Mouse (Mus musculus) cerebellum, postnatal 4 days (tissue): Measurements from ENCODE around the gene Gab2.
"Not testable (repeated sequence)": the region's sequence is repeated elsewhere in the genome, so short reads cannot be mapped to it uniquely, and the experiment has no call there.

Experiments used
- DNase-seq, 2 experiments: peaks; one replicate each; pipeline ENCODE4 v3.0.0; 2022; ENCODE audit warnings: low spot score in 2 of 2, mixed read lengths in 1 of 2

Gene Gab2

GRCm38 (mm10) chr7:97136453-97136852 lies 55.1 kb downstream of the Gab2 start:
- no peak for DNase-seq

DNA sequence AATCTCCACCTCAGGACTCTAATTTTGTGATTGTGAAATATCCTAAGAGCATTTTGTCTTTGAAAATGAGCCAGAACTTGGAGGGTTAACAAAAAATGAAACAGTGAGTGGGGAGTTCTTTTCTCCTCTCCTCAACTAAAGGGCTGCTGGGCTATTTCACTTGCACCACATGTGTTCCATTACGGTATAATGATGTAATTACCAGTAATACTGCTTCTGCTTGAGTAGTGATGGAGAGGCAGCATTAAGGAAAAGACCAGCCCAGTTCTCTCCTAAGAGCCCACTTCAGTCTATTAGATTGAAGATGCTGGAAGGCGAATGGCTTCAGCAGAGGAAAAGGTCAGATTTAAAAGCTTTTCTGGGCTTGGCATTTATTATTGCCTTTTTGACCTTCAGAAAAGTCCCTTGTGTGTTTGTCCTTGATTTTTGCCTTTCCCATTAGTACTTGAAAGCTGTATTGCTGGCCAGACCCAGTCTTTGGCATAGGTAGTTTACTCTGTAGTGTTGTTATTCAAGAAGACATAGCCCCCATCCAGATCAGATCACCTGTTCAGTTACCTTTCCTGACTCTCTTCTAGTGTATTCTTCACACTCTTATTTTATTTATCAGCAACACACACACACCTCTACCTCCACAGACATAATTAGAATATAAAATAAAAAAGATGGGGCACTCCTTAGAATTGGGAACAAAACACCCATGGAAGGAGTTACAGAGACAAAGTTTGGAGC lies 69.9 kb downstream of the Gab2 start:
- no peak for DNase-seq

GRCm38 (mm10) chr7:97154756-97155487 lies 73.5 kb downstream of the Gab2 start:
- no peak for DNase-seq

GRCm38 (mm10) chr7:97164261-97164660 lies 82.9 kb downstream of the Gab2 start:
- no peak for DNase-seq

- DNase-seq: no peak
Measured at GRCm38 (mm10) chr7:97171089-97171488, 89.7 kb downstream of the Gab2 start.

DNA sequence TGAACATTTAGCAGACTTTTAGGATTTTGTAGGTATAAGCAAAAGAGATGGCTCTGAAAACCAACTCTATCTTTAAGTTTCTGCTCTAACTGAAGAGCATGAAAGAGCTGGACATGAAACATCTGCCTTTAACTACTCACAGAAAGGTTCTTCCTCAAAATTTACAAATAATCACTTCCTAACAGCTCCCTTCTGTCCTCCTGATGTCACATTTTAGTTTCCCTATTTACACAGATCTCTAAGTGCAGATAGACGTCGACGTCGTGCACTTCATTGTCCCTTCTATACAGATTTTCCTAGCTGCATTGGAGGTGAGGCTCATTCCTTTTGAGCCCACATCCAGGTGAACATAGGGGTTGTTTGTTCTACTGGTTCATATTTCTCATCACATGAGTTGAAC lies 90.3 kb downstream of the Gab2 start:
- no peak for DNase-seq

DNA sequence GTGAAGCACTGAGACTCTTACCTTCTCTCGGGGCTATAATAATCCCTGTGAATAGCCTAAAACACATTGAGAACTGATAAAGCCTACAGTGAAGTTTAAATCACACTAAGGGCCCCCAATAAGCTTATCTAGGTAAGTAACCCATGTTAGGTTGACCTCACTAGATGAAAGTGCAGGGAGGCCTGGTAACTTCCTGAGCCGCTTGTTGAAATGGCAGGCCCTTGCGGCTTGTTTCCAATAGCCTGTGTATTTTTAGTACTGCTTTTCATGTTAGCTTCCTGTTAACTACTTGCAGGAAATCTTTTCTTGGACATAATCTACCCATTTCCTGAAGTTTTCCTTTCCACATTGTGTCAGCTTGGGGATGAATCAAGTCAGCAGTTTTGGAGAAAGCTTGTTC lies 90.7 kb downstream of the Gab2 start:
- no peak for DNase-seq

GRCm38 (mm10) chr7:97181931-97182330 lies 100.5 kb downstream of the Gab2 start:
- no peak for DNase-seq

DNA sequence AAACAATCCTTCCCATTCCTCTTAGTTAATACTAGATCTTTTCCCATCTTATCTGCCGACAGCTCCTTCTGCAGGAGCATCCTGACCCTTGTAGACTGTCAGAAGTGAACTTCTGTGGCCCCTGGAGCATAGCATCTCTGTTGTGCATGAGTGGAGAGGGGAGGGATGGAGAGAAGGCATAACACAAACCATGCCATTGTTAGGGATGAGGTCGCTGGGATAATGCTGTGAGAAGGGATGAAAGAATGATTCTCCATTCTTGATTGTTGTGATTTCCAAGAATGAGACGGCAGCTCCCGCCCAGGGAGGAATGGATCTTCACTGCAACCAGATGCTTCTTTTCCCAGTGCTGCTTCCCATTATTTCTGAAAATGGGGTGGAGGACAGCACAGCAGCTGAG lies 102.0 kb downstream of the Gab2 start:
- no peak for DNase-seq

DNA sequence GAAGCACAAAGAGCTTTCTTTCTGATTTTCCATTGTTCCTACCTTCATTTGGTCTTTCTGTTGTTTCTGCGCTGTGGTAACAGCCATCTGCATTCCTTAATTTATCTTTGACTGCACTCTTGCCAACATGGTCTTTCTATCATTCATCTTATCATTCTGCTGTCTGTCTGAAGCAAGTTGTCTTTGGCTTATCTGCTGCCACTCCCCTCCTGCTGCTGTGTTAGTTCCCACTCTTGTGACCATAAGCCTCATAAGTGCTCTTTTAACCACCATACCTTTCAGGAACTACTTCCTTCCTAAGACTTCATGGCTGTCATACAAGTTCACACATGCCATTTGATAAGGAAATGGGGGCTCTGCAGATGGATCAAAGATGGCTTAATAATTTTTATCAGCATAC lies 102.6 kb downstream of the Gab2 start:
- no peak for DNase-seq

DNA sequence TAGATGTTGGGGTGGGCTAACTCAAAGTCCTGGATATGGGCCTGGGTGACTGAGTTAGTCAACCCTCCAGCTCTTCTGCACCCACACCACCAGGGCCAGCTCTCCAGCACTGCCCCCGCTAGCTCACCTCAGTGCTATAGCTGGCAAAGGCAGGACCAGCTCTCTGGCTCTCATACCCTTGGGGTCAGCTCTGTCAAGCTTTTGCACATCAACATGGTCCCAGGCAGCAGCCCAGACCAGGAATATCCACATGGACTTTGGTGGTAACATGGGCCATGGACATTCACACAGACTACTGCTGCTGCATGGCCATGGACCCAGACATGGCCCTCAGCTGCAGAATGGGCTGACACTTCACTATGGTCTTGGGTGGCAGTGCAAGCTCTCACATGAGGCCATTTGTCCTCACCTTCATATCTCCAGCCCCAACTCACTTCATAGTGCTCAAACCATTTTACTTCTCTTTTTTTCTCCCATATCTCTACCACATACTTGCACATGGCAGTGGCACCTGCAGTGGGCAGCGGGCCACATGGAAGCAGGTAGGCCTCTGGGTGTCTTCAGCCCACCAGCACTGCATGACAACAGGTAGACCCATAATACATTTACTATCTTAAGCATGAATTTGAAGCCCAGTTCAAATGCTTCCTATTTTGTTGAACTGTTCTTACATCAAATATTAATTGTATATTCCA lies 106.1 kb downstream of the Gab2 start:
- no peak for DNase-seq

- no peak for DNase-seq
Measured at GRCm38 (mm10) chr7:97189116-97189515, 107.7 kb downstream of the Gab2 start.

DNA sequence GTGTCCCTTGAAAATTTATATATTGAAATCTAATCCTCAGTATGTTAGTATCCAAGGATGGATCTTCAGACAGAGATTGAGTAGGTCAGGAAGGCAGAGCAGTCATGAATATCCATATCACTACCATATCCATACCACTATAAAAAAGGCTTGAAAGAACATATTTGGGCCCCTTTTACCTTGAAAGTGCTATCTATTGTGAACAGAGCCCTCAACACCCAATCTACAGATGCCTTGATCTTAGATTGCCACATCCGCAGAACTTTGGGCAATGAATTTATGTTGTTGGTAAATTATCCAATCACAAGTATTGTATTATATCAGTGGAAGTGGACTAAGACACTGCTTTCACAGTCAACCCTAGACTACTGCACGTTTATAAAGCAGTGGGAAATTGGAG lies 122.5 kb downstream of the Gab2 start:
- no peak for DNase-seq

- DNase-seq: no peak
Measured at GRCm38 (mm10) chr7:97208811-97209549, 127.6 kb downstream of the Gab2 start.

- no peak for DNase-seq
Measured at GRCm38 (mm10) chr7:97210064-97210685, 128.8 kb downstream of the Gab2 start.

GRCm38 (mm10) chr7:97211117-97211516 lies 129.7 kb downstream of the Gab2 start:
- DNase-seq: no peak

DNA sequence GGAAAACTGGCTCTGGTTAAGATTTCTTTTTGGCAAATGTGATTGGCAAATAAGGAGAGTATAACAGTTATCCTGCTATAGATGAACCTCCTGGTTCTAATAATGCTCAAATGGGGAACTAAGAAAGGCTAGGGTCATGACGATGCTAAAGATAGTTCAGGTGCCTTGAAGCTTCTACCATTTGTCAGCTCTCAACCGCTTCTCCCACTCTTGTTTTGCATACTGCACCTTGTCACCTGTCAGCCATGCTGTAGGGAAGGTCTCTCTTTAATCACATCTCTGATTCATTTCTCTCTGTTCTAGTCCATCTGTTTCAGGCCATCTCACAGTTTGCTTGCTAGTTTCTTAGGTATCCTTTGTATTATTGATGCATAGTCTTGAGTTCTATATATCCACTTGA lies 142.4 kb downstream of the Gab2 start:
- DNase-seq: no peak

DNA sequence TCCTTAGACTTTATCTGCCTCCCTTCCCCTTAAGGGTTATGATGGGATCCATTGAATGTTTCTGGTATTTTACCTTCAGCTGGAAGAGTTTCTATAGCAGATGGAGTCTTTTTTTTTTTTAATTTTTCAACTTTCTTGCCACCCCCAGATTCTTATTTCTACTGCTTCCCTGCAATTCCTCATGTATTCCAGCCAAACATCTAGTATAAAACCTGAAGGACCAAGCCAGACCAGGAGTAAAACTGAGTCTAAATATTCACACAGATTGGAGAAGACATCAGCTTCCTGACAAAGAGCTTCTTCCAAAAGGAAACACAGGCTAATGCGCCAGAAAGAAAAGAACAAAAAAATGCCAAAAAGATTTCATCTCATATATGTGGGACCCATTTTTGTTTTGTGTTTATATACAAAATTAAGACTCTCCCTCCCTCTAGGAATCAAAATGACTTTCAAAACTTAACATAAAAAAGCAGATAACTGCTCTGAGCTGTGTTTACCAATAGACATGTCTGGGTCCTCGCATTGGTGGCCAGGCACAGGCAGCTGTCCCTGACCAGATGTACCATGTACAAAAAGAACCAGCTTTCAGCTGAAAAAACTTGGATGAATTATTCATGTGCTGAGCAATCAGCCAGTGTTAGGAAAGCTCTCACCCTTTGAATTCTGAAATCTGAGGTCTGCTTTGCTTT lies 164.0 kb downstream of the Gab2 start:
- DNase-seq: no peak

- not testable (repeated sequence) for DNase-seq
Measured at GRCm38 (mm10) chr7:97245950-97246578, 164.7 kb downstream of the Gab2 start.

- DNase-seq: no peak
Measured at GRCm38 (mm10) chr7:97247661-97248060, 166.3 kb downstream of the Gab2 start.

GRCm38 (mm10) chr7:97248136-97248535 lies 166.8 kb downstream of the Gab2 start:
- no peak for DNase-seq
